Mouse (Mus musculus): ENCODE data around the gene Nxpe4. TPM values are rescaled to one million over a fixed set of nuclear protein-coding genes. Genes with fewer than 3 reads are reported as not detected.

The Nxpe4 gene
- polyA plus RNA-seq, 1 experiment from 2014 or later: 6.0 TPM

DNA sequence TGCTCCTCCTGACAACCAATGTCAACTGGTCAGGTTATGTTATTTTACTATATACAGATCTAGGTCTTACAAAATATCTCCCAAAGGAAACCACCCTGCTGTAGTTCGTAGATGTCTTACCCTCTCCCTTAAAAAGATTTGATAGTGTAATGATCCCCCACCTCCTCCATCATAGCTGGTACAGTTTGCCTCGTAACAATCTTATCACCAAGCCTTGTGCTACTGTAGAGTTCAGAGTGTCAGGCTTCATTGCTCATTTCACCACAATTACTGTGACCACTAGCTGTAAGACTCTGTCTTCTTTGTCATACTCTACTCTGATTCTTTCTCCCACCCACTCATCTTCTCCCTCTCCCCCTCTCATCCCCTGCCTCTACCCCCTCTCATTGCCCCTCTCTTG is 259.2 kb downstream of the Nxpe4 start:
- Histone ChIP-seq H3K4me1 (no peaks in the 10 kb centered on the region), H3K27ac (no peak overlapping the region), H3K36me3 (no peaks in the 10 kb centered on the region), H3K9ac (no peak overlapping the region), H3K27me3 (replicated peaks) (no peaks in the 10 kb centered on the region), H3K4me2 (no peak overlapping the region), H3K4me3 (replicated peaks) (no peak overlapping the region), H3K9me3 (no peaks in the 10 kb centered on the region)
- no peak for ATAC-seq (ENCODE audit: insufficient read depth, low FRiP score, low read depth)
- WGBS: 72% methylated on average over 2 of the region's 2 CpGs

- no peak overlapping the region for H3K27ac ChIP-seq
- ATAC-seq (ENCODE audit: insufficient read depth, low FRiP score, low read depth): no peak
- no peaks in the 10 kb centered on the region for H3K36me3 ChIP-seq
- no peak overlapping the region for H3K9ac ChIP-seq
- no peaks in the 10 kb centered on the region for H3K9me3 ChIP-seq
- H3K4me2 ChIP-seq: no peak overlapping the region
- 81% methylated on average over 2 of the region's 2 CpGs for WGBS
- no peaks in the 10 kb centered on the region for H3K4me1 ChIP-seq
- no peaks in the 10 kb centered on the region for H3K27me3 ChIP-seq (replicated peaks)
- no peak overlapping the region for H3K4me3 ChIP-seq (replicated peaks)
These were observed 259.7 kb downstream of the Nxpe4 start for GRCm38 (mm10) chr9:48421561-48421960.

DNA sequence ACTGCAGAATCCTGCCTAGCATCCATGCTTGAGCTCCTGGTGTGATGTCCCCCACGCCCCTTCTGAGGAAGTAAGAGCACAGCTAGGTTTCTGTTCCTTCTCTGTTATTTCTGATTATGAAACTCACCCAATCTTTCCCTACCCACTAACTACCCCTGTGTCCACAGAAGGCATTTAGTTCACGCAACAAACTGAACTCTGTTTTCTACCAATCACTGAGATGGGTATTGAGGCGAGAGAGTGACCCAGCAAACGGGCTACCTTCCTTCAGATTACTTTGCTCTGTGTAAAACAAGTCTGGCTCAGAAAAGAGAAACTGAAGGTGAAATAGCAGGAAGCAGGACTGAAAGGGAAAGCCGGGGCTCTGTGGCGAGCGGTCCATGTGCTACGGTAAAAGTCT is 260.6 kb downstream of the Nxpe4 start:
- Histone ChIP-seq H3K4me1 (no peaks in the 10 kb centered on the region), H3K9ac (no peak overlapping the region), H3K27me3 (replicated peaks) (no peaks in the 10 kb centered on the region), H3K27ac (no peak overlapping the region), H3K9me3 (no peaks in the 10 kb centered on the region), H3K36me3 (no peaks in the 10 kb centered on the region), H3K4me3 (replicated peaks) (no peak overlapping the region), H3K4me2 (no peak overlapping the region)
- WGBS: 78% methylated on average over 8 of the region's 8 CpGs
- no peak for ATAC-seq (ENCODE audit: insufficient read depth, low FRiP score, low read depth)

DNA sequence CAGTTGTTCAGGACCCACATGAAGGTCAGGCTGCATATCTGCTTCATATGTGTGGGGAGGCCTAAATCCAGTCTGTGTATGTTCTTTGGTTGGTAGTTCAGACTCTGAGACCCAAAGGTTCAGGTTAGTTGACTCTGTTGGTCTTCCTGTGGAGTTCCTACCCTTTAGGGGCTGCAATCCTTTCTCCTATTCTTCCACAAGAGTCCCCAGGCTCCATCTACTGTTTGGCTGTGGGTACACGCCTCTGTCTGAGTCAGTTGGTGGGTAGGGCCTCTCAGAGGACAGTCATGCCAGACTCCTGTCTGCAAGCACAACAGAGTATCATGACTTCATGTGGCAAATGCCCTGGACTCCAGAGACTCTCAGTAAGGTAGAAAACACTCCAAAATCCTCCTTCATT is 261.4 kb downstream of the Nxpe4 start:
- H3K36me3 ChIP-seq: no peaks in the 10 kb centered on the region
- no peaks in the 10 kb centered on the region for H3K4me1 ChIP-seq
- WGBS: 46% methylated on average over 1 of the region's 1 CpGs
- no peak for ATAC-seq (ENCODE audit: insufficient read depth, low FRiP score, low read depth)
- H3K9me3 ChIP-seq: no peaks in the 10 kb centered on the region
- H3K4me3 ChIP-seq (replicated peaks): no peak overlapping the region
- no peak overlapping the region for H3K4me2 ChIP-seq
- no peak overlapping the region for H3K27ac ChIP-seq
- no peak overlapping the region for H3K9ac ChIP-seq
- no peaks in the 10 kb centered on the region for H3K27me3 ChIP-seq (replicated peaks)

GRCm38 (mm10) chr9:48427176-48427575 is 265.4 kb downstream of the Nxpe4 start:
- WGBS: 84% methylated on average over 7 of the region's 7 CpGs
- H3K4me3 ChIP-seq (replicated peaks): no peak overlapping the region

DNA sequence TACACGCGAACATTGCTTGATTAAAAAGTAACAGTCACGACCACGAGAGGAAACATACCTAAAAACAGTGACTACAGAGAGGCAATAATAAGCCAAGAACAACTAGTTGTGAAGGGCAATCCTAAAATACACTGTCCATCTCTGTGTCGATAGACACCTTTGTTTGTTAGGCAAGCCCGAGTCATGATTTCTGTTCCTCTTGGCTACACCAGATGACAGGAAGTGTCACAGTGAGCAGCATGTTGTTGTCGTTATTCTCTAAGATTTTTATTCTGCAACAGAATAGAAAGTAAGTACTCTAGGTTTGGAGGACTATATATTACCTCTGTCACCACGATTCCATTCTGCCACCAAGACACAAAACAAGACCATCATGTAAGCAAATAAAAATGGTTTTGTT is 270.6 kb downstream of the Nxpe4 start:
- ATAC-seq (ENCODE audit: insufficient read depth, low FRiP score, low read depth): no peak
- Histone ChIP-seq H3K27ac (no peak overlapping the region), H3K27me3 (replicated peaks) (no peaks in the 10 kb centered on the region), H3K4me3 (replicated peaks) (no peak overlapping the region), H3K4me2 (no peak overlapping the region), H3K4me1 (no peaks in the 10 kb centered on the region), H3K36me3 (no peaks in the 10 kb centered on the region), H3K9me3 (no peaks in the 10 kb centered on the region), H3K9ac (no peak overlapping the region)
- 75% methylated on average over 8 of the region's 8 CpGs for WGBS

More at GRCm38 (mm10) chr9:48427176-48427575, 265.4 kb downstream of the Nxpe4 start:
- no peak overlapping the region for H3K27ac ChIP-seq
- ATAC-seq (ENCODE audit: insufficient read depth, low FRiP score, low read depth): no peak
- H3K9me3 ChIP-seq: no peaks in the 10 kb centered on the region
- no peaks in the 10 kb centered on the region for H3K36me3 ChIP-seq
- no peak overlapping the region for H3K4me2 ChIP-seq
- H3K9ac ChIP-seq: no peak overlapping the region
- no peaks in the 10 kb centered on the region for H3K27me3 ChIP-seq (replicated peaks)
- H3K4me1 ChIP-seq: no peaks in the 10 kb centered on the region

GRCm38 (mm10) chr9:48443873-48444272 is 282.1 kb downstream of the Nxpe4 start:
- WGBS: 67% methylated on average over 1 of the region's 1 CpGs
- Histone ChIP-seq H3K4me1 (no peaks in the 10 kb centered on the region), H3K27ac (no peak overlapping the region), H3K36me3 (no peaks in the 10 kb centered on the region), H3K27me3 (replicated peaks) (no peaks in the 10 kb centered on the region), H3K9ac (no peak overlapping the region), H3K4me2 (no peak overlapping the region), H3K4me3 (replicated peaks) (no peak overlapping the region), H3K9me3 (no peaks in the 10 kb centered on the region)
- ATAC-seq (ENCODE audit: insufficient read depth, low FRiP score, low read depth): no peak

- ATAC-seq (ENCODE audit: insufficient read depth, low FRiP score, low read depth): no peak
- H3K4me2 ChIP-seq: no peak overlapping the region
These were observed 283.0 kb downstream of the Nxpe4 start for GRCm38 (mm10) chr9:48444821-48445220.

GRCm38 (mm10) chr9:48447783-48448209 is 286.0 kb downstream of the Nxpe4 start:
- H3K27me3 ChIP-seq (replicated peaks): no peaks in the 10 kb centered on the region
- H3K36me3 ChIP-seq: no peaks in the 10 kb centered on the region
- no peak overlapping the region for H3K27ac ChIP-seq
- no peaks in the 10 kb centered on the region for H3K9me3 ChIP-seq
- no peak overlapping the region for H3K4me3 ChIP-seq (replicated peaks)
- 35% methylated on average over 5 of the region's 5 CpGs for WGBS
- no peak overlapping the region for H3K4me2 ChIP-seq
- no peak for ATAC-seq (ENCODE audit: insufficient read depth, low FRiP score, low read depth)
- no peaks in the 10 kb centered on the region for H3K4me1 ChIP-seq
- H3K9ac ChIP-seq: no peak overlapping the region

More at GRCm38 (mm10) chr9:48444821-48445220, 283.0 kb downstream of the Nxpe4 start:
- H3K27me3 ChIP-seq (replicated peaks): no peaks in the 10 kb centered on the region
- H3K4me3 ChIP-seq (replicated peaks): no peak overlapping the region
- WGBS: 66% methylated on average over 2 of the region's 2 CpGs
- no peak overlapping the region for H3K9ac ChIP-seq
- no peaks in the 10 kb centered on the region for H3K4me1 ChIP-seq
- H3K36me3 ChIP-seq: no peaks in the 10 kb centered on the region
- no peak overlapping the region for H3K27ac ChIP-seq
- H3K9me3 ChIP-seq: no peaks in the 10 kb centered on the region

Other genes with a start within 250 kb of the Nxpe4 start
- gene Nxpe2, start 191.4 kb downstream of the Nxpe4 start, polyA plus RNA-seq (2015; fragmentation: Nextera tagmentation; extraction: Ambion mirVana): 4.4 and 11.1 TPM in 2 replicates

All from stomach, embryonic 15.5 days (tissue).